Mouse (Mus musculus) stomach, embryonic 16.5 days (tissue): ENCODE results near the gene Radil. TPM values are rescaled to one million over a fixed set of nuclear protein-coding genes. Genes with fewer than 3 reads are reported as not detected.

ENCODE experiments used
- ATAC-seq: fragments of 200-750 bp; cut with Nextera tagmentation; 2 replicates; pipeline ENCODE4 v1.8.0; 2017; ENCODE audit warnings: moderate number of reproducible peaks, moderate TSS enrichment; ENCODE audit not compliant: insufficient read depth, low FRiP score
- H3K27ac ChIP-seq: fragments of 300-500 bp; sonication (generic); 2 replicates; pipeline ENCODE4 v1.5.1; 2014; ENCODE audit warnings: low read length
- H3K27me3 ChIP-seq: fragments of 300-500 bp; sonication (generic); 2 replicates; pipeline ENCODE4 v1.6.1; 2014; ENCODE audit warnings: low read length, control low read depth, mixed read lengths; ENCODE audit not compliant: control insufficient read depth, insufficient read depth
- H3K36me3 ChIP-seq: fragments of 300-500 bp; sonication (generic); 2 replicates; pipeline ENCODE4 v1.6.1; 2014; ENCODE audit warnings: low read length; ENCODE audit not compliant: control insufficient read depth, insufficient read depth
- H3K4me1 ChIP-seq: fragments of 300-500 bp; sonication (generic); 2 replicates; pipeline ENCODE4 v1.6.1; 2014; ENCODE audit warnings: low read length, control low read depth, mixed read lengths; ENCODE audit not compliant: control insufficient read depth, insufficient read depth
- H3K4me2 ChIP-seq: fragments of 300-500 bp; sonication (generic); 2 replicates; pipeline ENCODE4 v1.6.1; 2014; ENCODE audit warnings: low read depth, low read length, mixed read lengths
- H3K4me3 ChIP-seq: fragments of 300-500 bp; sonication (generic); replicated peaks from 2 replicates; pipeline ENCODE4 v1.5.1; 2014; ENCODE audit warnings: mild to moderate bottlenecking, low read length
- H3K9ac ChIP-seq: fragments of 300-500 bp; sonication (generic); 2 replicates; pipeline ENCODE4 v1.6.1; 2014; ENCODE audit warnings: low read length
- H3K9me3 ChIP-seq: fragments of 300-500 bp; sonication (generic); replicated peaks from 2 replicates; pipeline ENCODE4 v1.6.1; 2016; ENCODE audit warnings: low read length, control low read depth; ENCODE audit not compliant: control insufficient read depth
- WGBS: fragments of 180-500 bp; shearing (Covaris S2); extraction: QIAGEN DNeasy Blood & Tissue Kit; methylation state at CpG from one replicate; pipeline ENCODE4 v1.1.7; 2014; 5-methylcytosine and 5-hydroxymethylcytosine counted together
- polyA plus RNA-seq: library from polyadenylated mRNA; unstranded; fragments of >200 nt; fragmentation: Nextera tagmentation; extraction: Ambion mirVana; gene quantifications from 2 replicates; pipeline ENCODE4 v1.2.1, GENCODE M21; 2015

The Radil gene
- polyA plus RNA-seq, 1 experiment from 2014 or later: 2.4 TPM

- no peak overlapping the region for H3K4me3 ChIP-seq
- WGBS: 80% methylated on average over 3 of the region's 3 CpGs
- 0 out of 2 replicates have a peak, but pooled peaks cover 3% of the 10 kb centered on the region for H3K4me1 ChIP-seq
- H3K4me2 ChIP-seq: no peak overlapping the region
- no peak overlapping the region for H3K9ac ChIP-seq
- H3K27me3 ChIP-seq: 0 out of 2 replicates have a peak, but pooled peaks cover 3% of the 10 kb centered on the region
- no peak for ATAC-seq
- H3K9me3 ChIP-seq: no peaks in the 10 kb centered on the region
- no peaks in the 10 kb centered on the region for H3K36me3 ChIP-seq
- no peak overlapping the region for H3K27ac ChIP-seq
These were observed 3.8 kb downstream of the Radil start for GRCm38 (mm10) chr5:142547066-142547465.

GRCm38 (mm10) chr5:142546344-142546743, 4.6 kb downstream of the Radil start:
- no peak overlapping the region for H3K4me2 ChIP-seq
- 30% methylated on average over 5 of the region's 5 CpGs for WGBS
- H3K9me3 ChIP-seq: no peaks in the 10 kb centered on the region
- ATAC-seq: no peak
- H3K27ac ChIP-seq: no peak overlapping the region
- no peaks in the 10 kb centered on the region for H3K36me3 ChIP-seq
- H3K4me3 ChIP-seq: no peak overlapping the region
- H3K4me1 ChIP-seq: 0 out of 2 replicates have a peak, but pooled peaks cover 3% of the 10 kb centered on the region
- H3K27me3 ChIP-seq: 0 out of 2 replicates have a peak, but pooled peaks cover 3% of the 10 kb centered on the region
- H3K9ac ChIP-seq: no peak overlapping the region

GRCm38 (mm10) chr5:142545014-142545795, 5.7 kb downstream of the Radil start:
- WGBS: 60% methylated on average over 5 of the region's 5 CpGs
- 0 out of 2 replicates have a peak, but pooled peaks cover under 1% of the 10 kb centered on the region for H3K27me3 ChIP-seq
- H3K9ac ChIP-seq: no peak overlapping the region
- ATAC-seq: no peak
- no peak overlapping the region for H3K4me3 ChIP-seq
- H3K4me1 ChIP-seq: 0 out of 2 replicates have a peak, but pooled peaks cover 3% of the 10 kb centered on the region
- no peaks in the 10 kb centered on the region for H3K36me3 ChIP-seq
- H3K27ac ChIP-seq: no peak overlapping the region
- H3K4me2 ChIP-seq: no peak overlapping the region
- H3K9me3 ChIP-seq: no peaks in the 10 kb centered on the region

GRCm38 (mm10) chr5:142537286-142537685, 13.6 kb downstream of the Radil start:
- 85% methylated on average over 3 of the region's 3 CpGs for WGBS
- no peak overlapping the region for H3K4me3 ChIP-seq
- ATAC-seq: no peak
- H3K4me2 ChIP-seq: no peak overlapping the region
- no peak overlapping the region for H3K9ac ChIP-seq
- H3K27me3 ChIP-seq: no peaks in the 10 kb centered on the region
- no peaks in the 10 kb centered on the region for H3K36me3 ChIP-seq
- H3K4me1 ChIP-seq: no peaks in the 10 kb centered on the region
- H3K27ac ChIP-seq: no peak overlapping the region
- no peaks in the 10 kb centered on the region for H3K9me3 ChIP-seq

GRCm38 (mm10) chr5:142535388-142535787, 15.5 kb downstream of the Radil start:
- H3K36me3 ChIP-seq: no peaks in the 10 kb centered on the region
- H3K9me3 ChIP-seq: no peaks in the 10 kb centered on the region
- no peak overlapping the region for H3K4me2 ChIP-seq
- H3K27ac ChIP-seq: no peak overlapping the region
- ATAC-seq: no peak
- H3K27me3 ChIP-seq: peaks cover 4% of the 10 kb centered on the region; the same call in 1 of the 2 replicates
- H3K9ac ChIP-seq: no peak overlapping the region
- no peak overlapping the region for H3K4me3 ChIP-seq
- 73% methylated on average over 4 of the region's 4 CpGs for WGBS
- no peaks in the 10 kb centered on the region for H3K4me1 ChIP-seq

- 34% methylated on average over 41 of the region's 41 CpGs for WGBS
- no peak for ATAC-seq
- Histone ChIP-seq H3K9ac (peak within 1 kb of the TSS; percentile 21; the same call in 1 of the 2 replicates), H3K4me3 (peak within 1 kb of the TSS; percentile 10; the same call in 1 of the 2 replicates), H3K9me3 (no peaks in the 10 kb centered on the region), H3K4me2 (peak within 1 kb of the TSS; percentile 31; the same call in 1 of the 2 replicates), H3K27ac (no peak within 1 kb of the TSS), H3K4me1 (no peaks in the 10 kb centered on the region), H3K36me3 (no peaks in the 10 kb centered on the region), H3K27me3 (peaks cover 10% of the 10 kb centered on the region)
These were observed 21.0 kb downstream of the Radil start, which contains the start of gene Papolb for GRCm38 (mm10) chr5:142529915-142530314. Gene Papolb (minus strand): TSS chr5:142530076.

GRCm38 (mm10) chr5:142524711-142525464, 26.0 kb downstream of the Radil start:
- WGBS: 55% methylated on average over 8 of the region's 8 CpGs
- H3K4me3 ChIP-seq: no peak overlapping the region
- peak overlapping the region; percentile 56 for H3K27ac ChIP-seq
- ATAC-seq: 0 out of 2 replicates have a peak, but pooled peaks have one; percentile 7
- no peaks in the 10 kb centered on the region for H3K4me1 ChIP-seq
- no peak overlapping the region for H3K4me2 ChIP-seq
- H3K9ac ChIP-seq: no peak overlapping the region
- peaks cover under 1% of the 10 kb centered on the region; the same call in 1 of the 2 replicates for H3K27me3 ChIP-seq
- no peaks in the 10 kb centered on the region for H3K36me3 ChIP-seq
- no peaks in the 10 kb centered on the region for H3K9me3 ChIP-seq

GRCm38 (mm10) chr5:142521195-142521866, 29.6 kb downstream of the Radil start:
- no peak overlapping the region for H3K9ac ChIP-seq
- no peaks in the 10 kb centered on the region for H3K27me3 ChIP-seq
- ATAC-seq: no peak
- WGBS: 81% methylated on average over 11 of the region's 11 CpGs
- H3K9me3 ChIP-seq: no peaks in the 10 kb centered on the region
- no peaks in the 10 kb centered on the region for H3K4me1 ChIP-seq
- H3K4me2 ChIP-seq: no peak overlapping the region
- H3K27ac ChIP-seq: no peak overlapping the region
- no peaks in the 10 kb centered on the region for H3K36me3 ChIP-seq
- no peak overlapping the region for H3K4me3 ChIP-seq
